Mouse (Mus musculus) stomach, embryonic 16.5 days (tissue): ENCODE measurements around the gene Irx5. TPM values are rescaled to one million over a fixed set of nuclear protein-coding genes. Genes with fewer than 3 reads are reported as not detected.

ENCODE experiments used
- ATAC-seq: fragments of 200-750 bp; cut with Nextera tagmentation; 2 replicates; pipeline ENCODE4 v1.8.0; 2017; ENCODE audit warnings: moderate number of reproducible peaks, moderate TSS enrichment; ENCODE audit not compliant: insufficient read depth, low FRiP score
- H3K27ac ChIP-seq: fragments of 300-500 bp; sonication (generic); 2 replicates; pipeline ENCODE4 v1.5.1; 2014; ENCODE audit warnings: low read length
- H3K27me3 ChIP-seq: fragments of 300-500 bp; sonication (generic); 2 replicates; pipeline ENCODE4 v1.6.1; 2014; ENCODE audit warnings: low read length, control low read depth, mixed read lengths; ENCODE audit not compliant: control insufficient read depth, insufficient read depth
- H3K36me3 ChIP-seq: fragments of 300-500 bp; sonication (generic); 2 replicates; pipeline ENCODE4 v1.6.1; 2014; ENCODE audit warnings: low read length; ENCODE audit not compliant: control insufficient read depth, insufficient read depth
- H3K4me1 ChIP-seq: fragments of 300-500 bp; sonication (generic); 2 replicates; pipeline ENCODE4 v1.6.1; 2014; ENCODE audit warnings: low read length, control low read depth, mixed read lengths; ENCODE audit not compliant: control insufficient read depth, insufficient read depth
- H3K4me2 ChIP-seq: fragments of 300-500 bp; sonication (generic); 2 replicates; pipeline ENCODE4 v1.6.1; 2014; ENCODE audit warnings: low read depth, low read length, mixed read lengths
- H3K4me3 ChIP-seq: fragments of 300-500 bp; sonication (generic); replicated peaks from 2 replicates; pipeline ENCODE4 v1.5.1; 2014; ENCODE audit warnings: mild to moderate bottlenecking, low read length
- H3K9ac ChIP-seq: fragments of 300-500 bp; sonication (generic); 2 replicates; pipeline ENCODE4 v1.6.1; 2014; ENCODE audit warnings: low read length
- H3K9me3 ChIP-seq: fragments of 300-500 bp; sonication (generic); replicated peaks from 2 replicates; pipeline ENCODE4 v1.6.1; 2016; ENCODE audit warnings: low read length, control low read depth; ENCODE audit not compliant: control insufficient read depth
- WGBS: fragments of 180-500 bp; shearing (Covaris S2); extraction: QIAGEN DNeasy Blood & Tissue Kit; methylation state at CpG from one replicate; pipeline ENCODE4 v1.1.7; 2014; 5-methylcytosine and 5-hydroxymethylcytosine counted together
- polyA plus RNA-seq: library from polyadenylated mRNA; unstranded; fragments of >200 nt; fragmentation: Nextera tagmentation; extraction: Ambion mirVana; gene quantifications from 2 replicates; pipeline ENCODE4 v1.2.1, GENCODE M21; 2015

Gene Irx5
- polyA plus RNA-seq, 1 experiment from 2014 or later = 1.5 TPM

- Histone ChIP-seq H3K9me3 (no peaks in the 10 kb centered on the region; the same call in 1 of the 2 replicates), H3K4me3 (no peak overlapping the region), H3K27me3 (no peaks in the 10 kb centered on the region), H3K4me2 (no peak overlapping the region), H3K36me3 (no peaks in the 10 kb centered on the region), H3K27ac (no peak overlapping the region), H3K9ac (no peak overlapping the region), H3K4me1 (no peaks in the 10 kb centered on the region)
- WGBS = 63% methylated on average over 2 of the region's 2 CpGs
- ATAC-seq = no peak
These were observed 46.8 kb downstream of the Irx5 start for GRCm38 (mm10) chr8:92404218-92404617.

GRCm38 (mm10) chr8:92408092-92408491, 50.7 kb downstream of the Irx5 start:
- H3K9me3 ChIP-seq = no peaks in the 10 kb centered on the region
- WGBS = 71% methylated on average over 7 of the region's 7 CpGs
- no peak overlapping the region for H3K4me2 ChIP-seq
- H3K4me1 ChIP-seq = no peaks in the 10 kb centered on the region
- ATAC-seq = no peak
- no peak overlapping the region for H3K4me3 ChIP-seq
- no peak overlapping the region for H3K9ac ChIP-seq
- no peaks in the 10 kb centered on the region for H3K36me3 ChIP-seq
- H3K27me3 ChIP-seq = no peaks in the 10 kb centered on the region
- H3K27ac ChIP-seq = no peak overlapping the region

- ATAC-seq = no peak
- Histone ChIP-seq H3K4me2 (no peak overlapping the region), H3K4me3 (no peak overlapping the region), H3K27me3 (no peaks in the 10 kb centered on the region), H3K4me1 (no peaks in the 10 kb centered on the region), H3K36me3 (no peaks in the 10 kb centered on the region), H3K9me3 (no peaks in the 10 kb centered on the region), H3K9ac (no peak overlapping the region), H3K27ac (no peak overlapping the region)
- 66% methylated on average over 6 of the region's 6 CpGs for WGBS
These were observed 56.2 kb downstream of the Irx5 start for GRCm38 (mm10) chr8:92413583-92413982.

- Histone ChIP-seq H3K4me2 (no peak overlapping the region), H3K27ac (no peak overlapping the region), H3K9ac (no peak overlapping the region), H3K9me3 (no peaks in the 10 kb centered on the region), H3K27me3 (no peaks in the 10 kb centered on the region), H3K36me3 (no peaks in the 10 kb centered on the region), H3K4me1 (no peaks in the 10 kb centered on the region), H3K4me3 (no peak overlapping the region)
- 81% methylated on average over 7 of the region's 7 CpGs for WGBS
- ATAC-seq = no peak
These were observed 63.2 kb downstream of the Irx5 start for GRCm38 (mm10) chr8:92420666-92421065.
